Mouse (Mus musculus) B cell, adult (primary cell): Measurements from ENCODE around the gene Trim16. TPM values are rescaled to one million over a fixed set of nuclear protein-coding genes. Genes with fewer than 3 reads are reported as not detected.

Source experiments
- total RNA-seq: library from RNA; stranded (reverse); gene quantifications from 4 replicates; pipeline ENCODE4 v1.2.4, GENCODE M21; 2023; ENCODE audit not compliant: inconsistent age

Trim16 gene
- total RNA-seq, result 1.1 to 2.2 TPM (median 2.0 TPM) in 4 replicates

DNA sequence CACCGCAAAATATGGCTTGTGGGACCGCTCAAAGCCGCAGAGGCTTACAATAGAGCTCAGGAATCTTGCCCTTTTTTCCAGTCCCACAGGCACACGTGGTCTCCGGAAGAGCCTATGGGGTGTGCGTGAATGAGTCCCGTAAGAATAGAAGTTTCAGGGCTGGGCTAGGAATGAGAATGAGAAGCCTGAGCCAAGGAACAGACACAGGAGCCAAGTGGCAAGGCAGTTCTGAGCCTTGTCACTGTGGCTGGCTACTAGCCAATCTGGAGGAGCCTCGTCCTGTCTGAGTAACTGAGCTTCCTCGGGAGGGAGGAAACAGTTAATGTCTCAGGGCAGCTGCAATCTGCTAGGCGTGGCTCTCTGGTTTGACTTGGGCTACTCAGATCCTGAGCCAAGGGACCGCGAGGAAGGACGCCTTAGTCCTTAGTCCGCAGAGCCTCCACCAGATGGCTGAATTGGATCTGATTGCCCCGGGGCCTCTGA, at the start of gene Trim16:
Gene Trim16 (plus strand): TSS at position 173 of the 483 bp plus-strand sequence.

DNA sequence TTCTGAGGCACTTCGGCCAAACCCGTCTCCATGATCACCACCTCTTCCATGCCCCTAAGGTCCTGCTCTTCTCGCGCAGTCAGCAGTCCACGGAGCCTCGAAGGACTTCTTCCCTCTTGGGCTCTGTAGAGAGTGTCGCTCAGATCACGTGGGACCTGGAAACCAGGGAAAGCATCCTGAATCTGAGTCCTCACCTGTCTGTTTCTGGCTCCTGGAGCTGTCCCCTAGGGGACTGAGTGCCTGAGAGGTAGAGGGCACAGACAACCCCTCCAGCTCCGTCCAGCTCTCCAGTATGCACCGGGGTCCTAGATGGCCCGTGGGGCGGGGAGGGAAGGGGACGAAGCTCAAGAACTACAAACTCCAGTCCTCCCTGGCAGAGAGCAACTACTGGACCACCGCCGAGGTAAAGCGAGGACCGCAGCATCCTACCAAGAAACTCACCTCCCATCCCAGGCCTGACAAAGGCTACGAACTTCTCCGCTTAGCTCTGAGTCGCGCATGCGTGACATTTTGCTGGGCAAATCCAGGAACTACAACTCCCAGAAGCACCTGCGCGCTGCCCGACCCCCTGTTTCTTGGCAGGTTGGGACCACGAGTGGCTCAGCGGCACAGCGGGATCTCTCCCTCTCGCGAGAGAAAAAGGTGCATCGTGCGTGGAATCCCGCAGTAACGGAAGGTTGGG, 31.0 kb upstream of the Trim16 start, which contains the start of gene Zfp286:
Gene Zfp286 (minus strand): TSS at position 528 of the 682 bp plus-strand sequence.

DNA sequence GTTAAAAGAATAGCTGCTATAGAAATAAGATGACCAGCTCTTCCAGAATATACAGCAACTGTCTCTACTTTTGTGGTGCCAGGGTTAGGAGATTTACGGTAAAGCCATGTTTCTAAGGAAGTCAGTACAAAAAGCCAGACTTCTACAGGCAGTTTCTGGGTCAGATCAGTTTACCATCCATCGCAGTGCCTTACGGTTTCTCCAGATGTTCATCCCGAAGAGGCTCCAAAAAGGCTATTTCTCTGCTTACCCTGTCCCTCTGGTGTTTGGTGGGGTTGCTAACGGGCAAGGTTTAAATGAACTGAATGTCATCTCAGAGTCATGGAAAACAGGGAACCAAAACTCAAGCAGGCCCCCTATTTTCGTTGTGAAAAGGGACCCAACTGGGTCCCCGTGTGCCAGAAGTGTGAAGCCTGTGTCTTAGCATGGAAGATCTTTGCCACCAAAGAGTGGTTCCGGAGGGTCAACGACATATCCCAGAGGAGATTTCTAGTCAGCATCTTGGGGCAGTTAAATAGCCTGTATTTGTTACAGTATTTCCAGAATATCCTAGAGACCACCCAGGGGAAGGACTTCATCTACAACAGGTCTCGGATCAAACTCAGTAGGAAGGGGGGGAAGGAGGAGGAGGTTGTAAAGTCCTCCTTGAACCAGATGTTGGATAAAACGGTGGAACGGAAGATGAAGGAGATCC, 27.1 kb downstream of the Trim16 start, which contains the start of gene Fbxw10:
Gene Fbxw10 (plus strand): TSS at position 109 of the 694 bp plus-strand sequence.

DNA sequence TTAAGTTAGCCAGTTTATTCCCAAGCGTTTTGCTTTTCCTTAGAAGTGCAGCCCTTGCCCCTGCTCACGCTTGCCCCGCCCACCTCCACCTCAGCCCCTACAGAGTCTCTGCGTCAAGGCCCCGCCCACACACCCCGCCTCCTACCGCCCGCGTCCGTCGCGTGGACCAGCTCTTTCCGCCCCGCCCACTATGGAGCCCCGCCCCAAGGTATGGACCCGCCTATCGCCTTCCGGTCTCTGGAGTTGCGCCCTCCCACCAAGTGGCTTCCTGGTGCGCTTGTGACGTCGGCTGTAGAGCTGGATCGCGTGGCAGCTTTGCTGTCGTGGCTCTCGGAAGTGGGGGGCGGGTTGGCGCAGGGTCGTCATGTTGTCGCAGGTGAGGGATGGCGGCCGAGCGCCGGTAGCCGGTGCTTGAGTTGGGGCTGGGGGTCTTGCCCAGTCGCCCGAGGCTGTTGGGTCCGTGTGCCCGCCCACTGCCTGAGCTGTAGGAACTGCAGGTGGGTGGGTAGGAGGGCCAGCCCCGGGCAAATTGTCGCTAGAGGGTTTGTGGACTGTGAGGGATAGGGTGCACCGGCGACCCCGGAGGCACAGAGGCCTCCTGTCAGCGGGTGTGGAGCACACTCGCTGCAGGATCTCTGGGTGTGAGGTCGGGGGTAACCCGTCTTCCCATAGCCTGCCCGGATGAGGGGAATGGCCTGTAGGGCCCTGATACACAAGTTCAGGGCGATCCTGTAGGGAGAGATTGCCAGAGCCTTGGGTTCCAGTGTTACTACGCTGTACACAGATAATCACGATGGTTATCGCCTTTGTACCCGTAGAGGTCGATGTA, 59.4 kb downstream of the Trim16 start, which contains the start of gene Tvp23b:
Gene Tvp23b (plus strand): TSS at position 236 of the 829 bp plus-strand sequence.

Other genes with a start within 250 kb of the Trim16 start
- gene Trpv2, start 245.7 kb upstream of the Trim16 start, total RNA-seq, result 44.5 to 51.4 TPM (median 46.3 TPM) in 4 replicates
- gene Lrrc75a, start 171.7 kb upstream of the Trim16 start, total RNA-seq, result 3.7 to 8.2 TPM (median 5.9 TPM) in 4 replicates
- 21.1 to 28.3 TPM (median 27.1 TPM) in 4 replicates for gene Mmgt2, start 171.6 kb upstream of the Trim16 start, total RNA-seq
- 4.6 to 9.0 TPM (median 5.8 TPM) in 4 replicates for gene Zfp287, start 88.3 kb upstream of the Trim16 start, total RNA-seq
- not detected in 4 replicates for gene Gm10428, start 67.1 kb upstream of the Trim16 start, total RNA-seq
- gene Zfp286, start 30.8 kb upstream of the Trim16 start, total RNA-seq, result 0.81 to 1.9 TPM (median 1.3 TPM) in 4 replicates
- gene Fbxw10, start 26.8 kb downstream of the Trim16 start, total RNA-seq, result 6.9 to 7.6 TPM (median 7.2 TPM) in 4 replicates
- 13.4 to 18.5 TPM (median 14.8 TPM) in 4 replicates for gene Tvp23b, start 59.2 kb downstream of the Trim16 start, total RNA-seq
- not detected in 4 replicates for gene Cdrt4, start 131.0 kb downstream of the Trim16 start, total RNA-seq
- not detected in 4 replicates for gene Tekt3, start 241.4 kb downstream of the Trim16 start, total RNA-seq